13 mouse cellular contexts compared by ENCODE assay signal in the genomic region with DNA sequence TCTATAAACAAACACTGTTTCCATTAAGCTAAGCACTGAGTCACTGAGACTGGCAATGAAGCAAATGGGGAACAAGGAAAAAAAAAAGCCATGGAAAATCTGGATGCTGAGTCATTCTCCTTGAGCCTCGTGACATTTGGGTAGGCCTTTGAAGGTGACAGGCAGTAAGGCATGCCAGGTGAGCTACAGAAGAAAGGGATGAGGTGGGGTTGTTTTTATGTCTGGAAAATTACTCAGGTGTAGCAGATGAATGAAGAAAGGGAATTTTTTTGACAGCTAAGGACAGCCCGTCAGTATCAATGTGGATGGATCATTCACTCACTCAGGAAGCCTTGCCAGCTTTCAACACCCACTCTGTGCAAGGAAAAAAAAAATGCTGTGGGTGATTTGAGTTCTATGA.
DNase-seq lines count a peak whose midpoint lies in the region; ATAC-seq and TF ChIP-seq lines count a peak whose summit lies in the region.
"Had no signal": no experiment of that assay in that cellular context is flagged by ENCODE, and none has a peak within 500 bp of the region (broad histone marks: within the 10 kb centered on the region; RNA-seq: fewer than 3 reads in every experiment).

No protein-coding gene starts in this region.

- H3K79me2 ChIP-seq in myocyte (ENCODE audit: control insufficient read depth, insufficient read depth), result no peaks in the 10 kb centered on the region

- H3ac ChIP-seq in myocyte (ENCODE audit: control insufficient read depth, insufficient read length), result no peak overlapping the region

- no peaks in the 10 kb centered on the region for H3K27me3 ChIP-seq in myocyte (ENCODE audit: control insufficient read depth, insufficient read depth, insufficient read length)
- H3K27me3 ChIP-seq: liver, embryonic 12.5 days had no signal

- peak overlapping the region; percentile 8; the same call in 1 of the 2 replicates for H3K27ac ChIP-seq in layer of hippocampus, adult 2 months
- H3K27ac ChIP-seq: liver, embryonic 12.5 days had no signal

- TF ChIP-seq POLR2A in myocyte (IDR thresholded peaks at IDR 0.05; ENCODE audit: insufficient read length, low read depth), result no peak

- H3K36me3 ChIP-seq in myocyte (ENCODE audit: control insufficient read depth, insufficient read depth), result no peaks in the 10 kb centered on the region
- H3K36me3 ChIP-seq: G1E; liver, embryonic 12.5 days had no signal

- peak; percentile 80 for ATAC-seq in frontal cortex, adult (ENCODE audit: low TSS enrichment)
- ATAC-seq: liver, embryonic 12.5 days had no signal

- no peak overlapping the region for H3K4me3 ChIP-seq in layer of hippocampus, adult 2 months
- no peak overlapping the region for H3K4me3 ChIP-seq in myocyte
- H3K4me3 ChIP-seq: liver, embryonic 12.5 days had no signal

- DNase-seq in frontal cortex, postnatal 10 days (ENCODE audit: low spot score in 2 of 2), result no peak
- peak; percentile 43 for DNase-seq in right cerebral cortex, adult 18-20 months
- no peak for DNase-seq in right cerebral cortex, postnatal 10 days (ENCODE audit: low spot score in 2 of 2)
- DNase-seq in layer of hippocampus, adult 2 months (ENCODE audit: low spot score in 2 of 2), result peak; percentile 29 to 41
- no peak for DNase-seq in thymus, postnatal 14 days
- DNase-seq in cerebellum, adult 11-12 months, result no peak
- DNase-seq: cerebellum, adult 9-11 months; embryo, embryonic 11 days; heart, postnatal 10 days had no signal

- no peak for TF ChIP-seq CTCF in layer of hippocampus, adult 2 months (conservative IDR thresholded peaks at IDR 0.05)

- peak overlapping the region; percentile 2 for H3K4me2 ChIP-seq in myocyte (ENCODE audit: low read depth)
- H3K4me2 ChIP-seq: liver, embryonic 12.5 days had no signal

TF ChIP-seq in myocyte, 11 proteins besides CTCF, POLR2A, EP300 and RAD21:
- TF ChIP-seq E2F4 (IDR thresholded peaks at IDR 0.05; ENCODE audit: insufficient read depth), result no peak
- TF ChIP-seq SRF (IDR thresholded peaks at IDR 0.05; ENCODE audit: control insufficient read depth, insufficient read length, low read depth), result no peak
- no peak for TF ChIP-seq POLR2AphosphoS2 (IDR thresholded peaks at IDR 0.05; ENCODE audit: insufficient read length, low read depth)
- no peak for TF ChIP-seq USF1 (IDR thresholded peaks at IDR 0.05; ENCODE audit: low read depth)
- TF ChIP-seq MYOG (IDR thresholded peaks at IDR 0.05; ENCODE audit: control insufficient read depth in 1 of 3, insufficient read depth in 1 of 3, insufficient read length in 2 of 3, low read depth in 2 of 3), result no peak
- TF ChIP-seq TCF3 (IDR thresholded peaks at IDR 0.05; ENCODE audit: insufficient read length, low read depth), result no peak
- TF ChIP-seq MYOD1 (IDR thresholded peaks at IDR 0.05; ENCODE audit: control insufficient read depth in 1 of 3, insufficient read length in 2 of 3, low read depth in 2 of 3), result no peak
- TF ChIP-seq TCF12 (IDR thresholded peaks at IDR 0.05; ENCODE audit: insufficient read depth, poor library complexity, severe bottlenecking), result no peak
- TF ChIP-seq REST (IDR thresholded peaks at IDR 0.05; ENCODE audit: insufficient read depth, insufficient read length), result no peak

Comparison
In these comparisons a context has a peak if more than half of its experiments do, and no peak if none do; other contexts are left out.
1. DNase-seq: peak in right cerebral cortex, adult 18-20 months (single experiment) and layer of hippocampus, adult 2 months (2 of 2); none in frontal cortex, postnatal 10 days (0 of 2), right cerebral cortex, postnatal 10 days (0 of 2), thymus, postnatal 14 days (single experiment) and cerebellum, adult 11-12 months (single experiment).